Mouse (Mus musculus) embryonic fibroblast, embryonic 13.5 days (primary cell): ENCODE measurements around the gene Dmac1.

ENCODE experiments used
- CTCF ChIP-seq: IDR thresholded peaks from 2 replicates; pipeline ENCODE4 v1.5.1; 2011; ENCODE audit warnings: mild to moderate bottlenecking, control low read depth, low read length, moderate library complexity, borderline replicate concordance; ENCODE audit not compliant: insufficient read depth
- POLR2A ChIP-seq: IDR thresholded peaks from 2 replicates; pipeline ENCODE4 v1.6.1; 2011; ENCODE audit warnings: low read depth, mild to moderate bottlenecking, control low read depth, low read length, moderate library complexity

- no peak for TF ChIP-seq POLR2A
- TF ChIP-seq CTCF: no peak
Measured at GRCm38 (mm10) chr4:75311918-75312317, 33.8 kb upstream of the Dmac1 start.
